Mouse (Mus musculus) induced T-regulatory cell, adult 2 months (primary cell): Measurements from ENCODE around the gene Pkdcc.

Experiments
- DNase-seq: peaks from one replicate; pipeline ENCODE4 v3.0.0-alpha.2; 2012; ENCODE audit warnings: low read depth

Gene Pkdcc

DNA sequence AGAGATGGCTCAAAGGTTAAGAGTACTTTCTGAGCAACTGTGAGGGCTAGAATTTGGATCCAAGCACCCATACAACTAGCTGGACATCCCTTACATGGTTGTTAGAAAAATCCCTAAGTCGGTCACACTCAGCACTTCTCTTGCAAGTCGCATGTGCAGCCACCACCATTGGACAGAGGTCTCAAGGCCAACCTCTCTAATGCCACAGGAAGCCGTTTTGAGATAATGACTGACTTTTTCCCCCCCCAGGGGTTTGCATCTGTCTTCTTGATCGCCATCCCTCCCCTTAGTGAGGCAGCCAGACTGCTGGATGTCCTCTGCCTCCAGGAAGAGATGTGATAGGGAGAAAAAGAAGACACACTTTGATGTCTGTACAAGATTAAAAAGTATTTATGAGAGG is 32.1 kb downstream of the Pkdcc start:
- no peak for DNase-seq

GRCm38 (mm10) chr17:83248467-83248866 is 33.4 kb downstream of the Pkdcc start:
- no peak for DNase-seq

- no peak for DNase-seq
Observed at GRCm38 (mm10) chr17:83250903-83251526, 35.9 kb downstream of the Pkdcc start.

- DNase-seq, result peak; percentile 80
Observed at GRCm38 (mm10) chr17:83253051-83253649, 38.1 kb downstream of the Pkdcc start.

GRCm38 (mm10) chr17:83267202-83268128 is 52.4 kb downstream of the Pkdcc start:
- peak; percentile 95 for DNase-seq

GRCm38 (mm10) chr17:83271509-83271908 is 56.4 kb downstream of the Pkdcc start:
- peak; percentile 94 for DNase-seq

GRCm38 (mm10) chr17:83272641-83273040 is 57.5 kb downstream of the Pkdcc start:
- no peak for DNase-seq

GRCm38 (mm10) chr17:83273636-83274035 is 58.5 kb downstream of the Pkdcc start:
- DNase-seq, result no peak

DNA sequence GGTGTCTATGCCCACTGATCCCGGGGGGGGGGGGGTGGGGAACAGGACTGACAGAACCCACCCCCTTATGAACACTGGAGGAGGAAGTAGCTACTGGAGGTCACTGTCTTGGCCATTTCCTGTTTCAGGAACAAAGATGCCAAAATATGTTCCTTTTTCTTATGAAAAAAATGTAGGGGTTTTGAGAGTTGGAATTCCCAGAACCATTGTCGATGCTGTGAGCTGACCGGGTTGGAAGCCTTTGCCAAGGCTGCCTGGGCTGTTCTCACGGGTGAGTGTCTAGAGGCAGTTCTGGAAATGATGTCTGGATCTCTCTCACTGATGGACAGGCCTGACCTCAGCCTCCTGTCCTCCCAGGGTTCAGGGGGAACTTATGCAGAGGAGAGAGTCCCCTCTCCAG is 59.0 kb downstream of the Pkdcc start:
- DNase-seq, result no peak
